Mouse (Mus musculus) midbrain, embryonic 16.5 days (tissue): ENCODE measurements around the gene Brd1. TPM values are rescaled to one million over a fixed set of nuclear protein-coding genes. Genes with fewer than 3 reads are reported as not detected.
"Not testable (repeated sequence)": the region's sequence is repeated elsewhere in the genome, so short reads cannot be mapped to it uniquely, and the experiment has no call there.

Experiments
- ATAC-seq: fragments of 200-750 bp; cut with Nextera tagmentation; 2 replicates; pipeline ENCODE4 v1.8.0; 2017; ENCODE audit warnings: moderate TSS enrichment
- H3K27ac ChIP-seq: fragments of 300-500 bp; sonication (generic); 2 replicates; pipeline ENCODE4 v1.5.1; 2014; ENCODE audit warnings: mild to moderate bottlenecking, low read length, mixed read lengths
- H3K27me3 ChIP-seq: fragments of 300-500 bp; sonication (generic); 2 replicates; pipeline ENCODE4 v1.6.1; 2014; ENCODE audit warnings: low read depth, low read length, mixed read lengths; ENCODE audit not compliant: control insufficient read depth, insufficient read depth
- H3K36me3 ChIP-seq: fragments of 300-500 bp; sonication (generic); 2 replicates; pipeline ENCODE4 v1.6.1; 2014; ENCODE audit warnings: mild to moderate bottlenecking, low read length, moderate library complexity, mixed read lengths; ENCODE audit not compliant: control insufficient read depth, insufficient read depth
- H3K4me1 ChIP-seq: fragments of 300-500 bp; sonication (generic); 2 replicates; pipeline ENCODE4 v1.6.1; 2014; ENCODE audit warnings: mild to moderate bottlenecking, low read length, mixed read lengths; ENCODE audit not compliant: control insufficient read depth, insufficient read depth
- H3K4me2 ChIP-seq: fragments of 300-500 bp; sonication (generic); 2 replicates; pipeline ENCODE4 v1.6.1; 2014; ENCODE audit warnings: mild to moderate bottlenecking, low read length, mixed read lengths
- H3K4me3 ChIP-seq: fragments of 300-500 bp; sonication (generic); 2 replicates; pipeline ENCODE4 v1.5.1; 2014; ENCODE audit warnings: low read depth, mild to moderate bottlenecking, low read length, moderate library complexity, mixed read lengths
- H3K9ac ChIP-seq: fragments of 300-500 bp; sonication (generic); 2 replicates; pipeline ENCODE4 v1.6.1; 2014; ENCODE audit warnings: low read depth, low read length, mixed read lengths
- H3K9me3 ChIP-seq: fragments of 300-500 bp; sonication (generic); replicated peaks from 2 replicates; pipeline ENCODE4 v1.6.1; 2014; ENCODE audit warnings: mild to moderate bottlenecking, low read length, mixed read lengths; ENCODE audit not compliant: control insufficient read depth, poor library complexity, severe bottlenecking
- WGBS: fragments of 180-500 bp; shearing (Covaris S2); extraction: QIAGEN DNeasy Blood & Tissue Kit; methylation state at CpG from one replicate; pipeline ENCODE4 v1.1.7; 2014; 5-methylcytosine and 5-hydroxymethylcytosine counted together
- polyA plus RNA-seq: library from polyadenylated mRNA; unstranded; fragments of >200 nt; fragmentation: Nextera tagmentation; extraction: Ambion mirVana; gene quantifications from 2 replicates; pipeline ENCODE4 v1.2.1, GENCODE M21; 2015

Brd1 gene
- polyA plus RNA-seq, 1 experiment from 2014 or later: 15.5 TPM

DNA sequence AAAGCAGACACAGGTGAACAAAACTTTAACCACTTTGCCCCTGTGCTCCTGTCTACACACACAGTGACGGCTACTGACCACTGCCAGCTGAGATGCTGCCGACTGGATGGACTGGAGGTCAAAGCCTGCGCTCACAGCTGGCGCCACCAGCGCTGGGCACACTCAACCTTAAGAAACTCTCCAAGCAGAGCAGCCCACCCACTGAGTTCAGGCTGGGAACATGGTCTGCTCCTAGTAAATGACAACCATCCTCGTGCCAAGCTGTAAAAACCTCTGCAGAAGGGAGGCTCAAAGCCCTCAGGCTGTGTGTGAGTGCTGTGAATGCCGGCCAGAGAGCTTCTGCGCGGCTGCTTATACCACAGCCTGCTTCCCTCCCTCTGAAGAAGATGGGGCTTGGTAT, 16.8 kb downstream of the Brd1 start:
- Histone ChIP-seq H3K36me3 (peaks cover 24% of the 10 kb centered on the region), H3K9me3 (no peaks in the 10 kb centered on the region)

DNA sequence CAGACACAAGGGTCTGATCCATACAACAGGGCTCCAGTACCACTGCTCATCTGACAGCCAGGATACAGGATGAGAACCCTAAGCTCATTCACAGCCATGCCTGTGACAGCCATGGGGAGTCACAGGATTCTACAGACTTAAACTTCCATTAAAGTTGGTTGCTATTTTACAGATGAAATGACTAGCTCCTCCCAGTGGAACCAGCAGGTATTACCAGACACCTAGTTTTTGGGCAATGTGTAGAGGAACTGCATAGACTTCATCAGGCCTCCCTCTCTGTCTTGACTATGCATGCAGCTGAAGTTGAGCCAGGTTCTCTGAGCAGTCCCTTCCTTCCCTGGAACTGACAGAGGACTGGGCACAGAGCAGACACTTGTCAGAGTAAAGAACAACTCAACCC, 17.7 kb downstream of the Brd1 start:
- no peak overlapping the region for H3K9ac ChIP-seq
- no peaks in the 10 kb centered on the region for H3K9me3 ChIP-seq
- peaks cover 33% of the 10 kb centered on the region for H3K36me3 ChIP-seq
- no peak overlapping the region for H3K4me3 ChIP-seq
- peaks cover 4% of the 10 kb centered on the region; the same call in 1 of the 2 replicates for H3K4me1 ChIP-seq
- no peak for ATAC-seq
- no peaks in the 10 kb centered on the region for H3K27me3 ChIP-seq
- H3K27ac ChIP-seq: no peak overlapping the region
- no peak overlapping the region for H3K4me2 ChIP-seq

More for the DNA sequence above, 16.8 kb downstream of the Brd1 start:
- H3K27me3 ChIP-seq: no peaks in the 10 kb centered on the region
- H3K4me3 ChIP-seq: no peak overlapping the region
- no peak for ATAC-seq
- H3K4me2 ChIP-seq: no peak overlapping the region
- H3K27ac ChIP-seq: no peak overlapping the region
- H3K9ac ChIP-seq: no peak overlapping the region
- H3K4me1 ChIP-seq: peaks cover 6% of the 10 kb centered on the region; the same call in 1 of the 2 replicates
- WGBS: 51% methylated on average over 9 of the region's 9 CpGs

DNA sequence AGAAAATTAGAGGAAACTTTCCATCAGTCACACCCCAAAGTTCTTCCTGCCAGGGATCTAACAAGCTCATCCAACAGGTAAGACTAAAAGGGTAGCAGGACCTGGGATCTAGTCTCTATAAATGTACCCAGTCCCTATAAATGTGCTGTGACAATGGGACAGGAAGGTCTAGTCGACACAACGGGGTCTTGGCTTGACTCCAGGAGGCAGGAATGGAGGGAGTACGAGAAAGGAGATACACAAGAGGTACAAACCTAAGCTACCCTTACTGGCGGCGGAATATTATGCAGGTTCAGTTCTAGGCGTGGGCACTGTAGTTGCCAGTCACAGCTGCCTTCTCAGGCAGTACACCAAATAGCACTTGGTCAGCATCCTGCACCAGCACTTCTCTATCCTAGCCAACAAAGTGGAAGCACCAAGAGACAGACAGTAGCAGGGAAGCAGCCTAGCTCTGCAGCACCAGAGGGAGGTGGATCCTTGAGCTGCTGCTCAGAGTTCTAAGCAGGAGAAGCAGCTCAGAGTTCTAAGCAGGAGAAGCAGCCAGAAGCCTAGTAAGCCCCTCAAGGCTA, 19.9 kb downstream of the Brd1 start:
- Histone ChIP-seq H3K4me1 (peaks cover 4% of the 10 kb centered on the region; the same call in 1 of the 2 replicates), H3K9me3 (no peaks in the 10 kb centered on the region), H3K36me3 (peaks cover 45% of the 10 kb centered on the region), H3K9ac (no peak overlapping the region), H3K4me3 (no peak overlapping the region), H3K27me3 (no peaks in the 10 kb centered on the region), H3K4me2 (no peak overlapping the region), H3K27ac (no peak overlapping the region)
- WGBS: 89% methylated on average over 6 of the region's 6 CpGs
- no peak for ATAC-seq

DNA sequence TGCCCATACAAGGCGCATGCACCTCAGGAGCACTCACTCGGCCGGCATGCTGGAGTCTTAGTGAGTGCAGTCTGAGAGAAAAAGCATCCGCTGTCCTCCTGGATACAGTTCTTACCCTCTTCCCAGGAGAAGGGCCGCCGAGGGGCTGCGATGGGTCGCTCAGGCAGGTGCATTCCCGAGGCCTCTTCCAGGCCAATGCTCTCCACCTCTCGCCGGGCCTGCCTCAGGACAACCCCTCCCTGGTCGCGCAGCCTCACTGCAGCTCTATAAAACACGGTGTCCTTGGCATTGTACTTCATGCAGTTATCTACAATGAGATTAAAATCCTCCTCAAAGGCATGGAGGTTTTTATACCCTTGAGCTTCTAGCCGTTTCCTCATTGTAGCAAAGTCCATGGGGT, 21.5 kb downstream of the Brd1 start:
- Histone ChIP-seq H3K27me3 (no peaks in the 10 kb centered on the region), H3K4me2 (no peak overlapping the region), H3K27ac (no peak overlapping the region), H3K9ac (no peak overlapping the region), H3K9me3 (no peaks in the 10 kb centered on the region), H3K4me1 (0 out of 2 replicates have a peak, but pooled peaks cover 4% of the 10 kb centered on the region), H3K4me3 (no peak overlapping the region), H3K36me3 (peaks cover 48% of the 10 kb centered on the region)
- no peak for ATAC-seq
- 93% methylated on average over 15 of the region's 15 CpGs for WGBS

DNA sequence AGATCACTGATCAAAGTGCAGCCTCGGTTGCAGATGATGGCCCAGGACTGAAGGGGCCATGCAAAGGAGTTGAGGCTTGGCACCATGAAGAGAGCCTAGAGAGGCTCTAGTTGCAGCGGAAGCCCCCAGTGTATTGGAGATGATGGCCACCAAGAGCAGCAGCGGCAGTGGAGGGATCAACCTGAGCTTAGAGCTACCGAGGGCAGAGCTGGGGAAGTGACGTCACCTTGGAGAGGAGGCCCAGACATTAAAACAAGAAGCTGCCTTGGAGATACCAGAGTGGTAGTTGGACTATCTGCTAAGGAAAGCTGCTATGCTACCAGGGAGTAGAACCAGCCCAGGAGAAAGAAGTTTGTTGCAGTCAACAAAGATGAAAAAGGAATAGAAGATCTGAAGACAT, 24.2 kb downstream of the Brd1 start:
- no peaks in the 10 kb centered on the region for H3K27me3 ChIP-seq
- no peak overlapping the region for H3K9ac ChIP-seq
- H3K4me2 ChIP-seq: no peak overlapping the region
- no peak overlapping the region for H3K4me3 ChIP-seq
- no peak for ATAC-seq
- peaks cover 59% of the 10 kb centered on the region for H3K36me3 ChIP-seq
- WGBS: 96% methylated on average over 5 of the region's 5 CpGs
- H3K9me3 ChIP-seq: no peaks in the 10 kb centered on the region
- H3K27ac ChIP-seq: no peak overlapping the region
- H3K4me1 ChIP-seq: no peaks in the 10 kb centered on the region

DNA sequence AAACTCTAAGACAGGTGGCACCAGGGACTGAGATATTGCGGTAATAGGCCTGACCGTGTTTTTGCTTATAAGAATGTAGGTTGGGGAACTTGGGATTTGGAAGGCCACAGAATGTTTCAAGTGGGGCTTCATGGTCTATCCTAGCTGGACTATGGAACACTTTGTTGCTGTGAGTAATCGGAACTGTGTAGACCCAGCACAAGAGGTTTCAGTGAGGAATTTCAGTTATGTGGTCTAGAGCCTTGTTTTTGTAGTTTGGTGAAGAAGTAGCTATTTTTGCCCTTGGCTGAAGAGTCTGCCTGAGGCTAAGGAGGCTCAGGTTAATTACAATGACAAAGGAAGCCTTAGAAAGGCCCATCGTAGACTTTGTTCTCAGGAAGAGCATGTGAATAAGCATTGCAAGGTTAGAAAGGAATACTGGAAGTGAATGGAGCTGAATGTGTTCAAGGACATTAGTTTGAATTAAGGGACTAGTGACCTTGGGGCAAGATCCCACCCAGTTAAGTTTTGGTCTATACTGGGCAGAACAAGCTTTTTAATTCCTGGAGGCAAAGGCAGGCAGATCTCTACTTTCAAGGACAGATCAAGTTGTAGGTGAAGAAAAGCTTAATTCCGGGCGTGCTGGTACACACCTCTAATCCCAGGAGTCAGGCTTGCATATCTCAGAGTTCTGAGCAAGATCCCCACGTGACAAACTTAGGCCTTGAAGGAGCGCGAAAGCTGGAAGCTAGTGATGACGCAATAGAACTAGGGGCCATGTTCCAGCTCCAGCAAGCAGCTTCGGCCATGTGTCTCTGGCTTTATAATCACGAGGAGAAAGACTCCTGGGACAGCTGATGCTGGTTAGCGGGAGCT, 25.1 kb downstream of the Brd1 start:
- 73% methylated on average over 13 of the region's 13 CpGs for WGBS
- H3K4me3 ChIP-seq: no peak overlapping the region

DNA sequence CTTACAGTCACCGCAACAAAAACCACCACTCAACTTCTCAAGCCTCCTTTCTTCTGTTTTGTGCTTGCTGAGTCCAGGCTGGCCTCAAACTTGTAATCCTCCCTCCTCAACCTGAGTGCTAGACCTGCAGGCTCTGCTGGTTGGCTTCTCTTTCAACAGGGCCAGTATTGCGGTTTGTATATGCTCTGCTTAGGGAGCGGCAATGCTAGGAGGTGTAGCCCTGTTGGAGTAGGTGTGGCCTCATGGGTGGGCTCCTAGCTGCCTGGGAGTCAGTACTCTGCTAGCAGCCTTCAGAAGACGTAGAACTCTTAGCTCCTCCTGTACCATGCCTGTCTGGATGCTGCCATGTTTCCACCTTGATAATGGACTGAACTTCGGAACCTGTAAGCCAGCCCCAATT, 25.8 kb downstream of the Brd1 start:
- Histone ChIP-seq H3K9ac (no peak overlapping the region), H3K27ac (no peak overlapping the region), H3K4me2 (no peak overlapping the region), H3K4me1 (no peaks in the 10 kb centered on the region), H3K27me3 (no peaks in the 10 kb centered on the region), H3K9me3 (no peaks in the 10 kb centered on the region), H3K4me3 (no peak overlapping the region), H3K36me3 (peaks cover 63% of the 10 kb centered on the region)
- no peak for ATAC-seq
- WGBS: 91% methylated on average over 5 of the region's 5 CpGs

More for the DNA sequence above, 25.1 kb downstream of the Brd1 start:
- H3K27me3 ChIP-seq: no peaks in the 10 kb centered on the region
- peaks cover 65% of the 10 kb centered on the region for H3K36me3 ChIP-seq
- no peaks in the 10 kb centered on the region for H3K4me1 ChIP-seq
- H3K9me3 ChIP-seq: no peaks in the 10 kb centered on the region
- ATAC-seq: no peak
- H3K9ac ChIP-seq: no peak overlapping the region
- H3K27ac ChIP-seq: no peak overlapping the region
- no peak overlapping the region for H3K4me2 ChIP-seq

DNA sequence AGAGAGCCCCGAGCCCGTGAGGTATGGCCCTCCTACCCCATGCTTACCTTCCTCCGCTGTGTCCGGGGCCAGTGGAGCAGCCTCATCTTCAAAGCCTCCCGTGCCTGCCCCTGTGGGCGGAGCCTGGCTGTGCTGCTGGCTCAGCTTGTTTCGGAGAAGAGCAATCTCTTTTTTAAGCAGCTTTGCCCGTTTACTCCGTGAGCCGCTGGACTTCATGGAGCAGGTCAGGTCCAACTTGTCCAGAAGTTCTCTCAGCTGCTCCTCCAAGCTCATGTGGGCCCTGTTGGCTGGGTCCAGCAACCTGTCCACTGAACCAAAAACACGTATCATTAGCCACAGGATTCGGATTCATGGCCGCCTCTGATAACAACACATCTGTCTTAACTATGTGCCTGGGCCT, 27.0 kb downstream of the Brd1 start:
- H3K4me3 ChIP-seq, H3K4me2 ChIP-seq, ATAC-seq, H3K27me3 ChIP-seq, H3K27ac ChIP-seq, H3K9me3 ChIP-seq, H3K9ac ChIP-seq, H3K4me1 ChIP-seq: not testable (repeated sequence)
- 70% methylated on average over 12 of the region's 13 CpGs for WGBS
- H3K36me3 ChIP-seq: peaks cover 54% of the 10 kb centered on the region

DNA sequence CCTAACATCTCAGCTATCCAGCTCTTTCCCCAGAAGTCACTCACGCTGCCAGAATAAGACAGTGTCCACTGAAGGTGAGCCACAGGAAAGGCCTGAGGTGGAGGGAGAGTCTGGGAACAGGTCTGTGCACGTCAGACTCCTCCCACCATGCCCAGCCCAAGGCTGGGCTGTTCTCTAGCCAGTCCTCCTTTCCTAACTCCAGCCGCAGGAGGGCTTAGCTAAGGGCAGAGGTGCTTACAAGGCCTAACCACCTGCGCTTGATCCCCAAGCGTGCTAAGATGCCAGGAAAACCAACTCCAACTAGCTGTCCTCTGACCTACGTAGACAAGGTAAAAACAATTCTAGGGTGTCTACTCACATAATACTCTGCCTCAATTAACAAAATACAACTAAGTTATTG, 27.7 kb downstream of the Brd1 start:
- no peaks in the 10 kb centered on the region for H3K27me3 ChIP-seq
- H3K9ac ChIP-seq: no peak overlapping the region
- H3K36me3 ChIP-seq: peaks cover 48% of the 10 kb centered on the region; the same call in 1 of the 2 replicates
- no peak for ATAC-seq
- no peaks in the 10 kb centered on the region for H3K4me1 ChIP-seq
- WGBS: 95% methylated on average over 6 of the region's 6 CpGs
- H3K27ac ChIP-seq: no peak overlapping the region
- no peaks in the 10 kb centered on the region for H3K9me3 ChIP-seq
- no peak overlapping the region for H3K4me2 ChIP-seq
- H3K4me3 ChIP-seq: no peak overlapping the region
